Mouse (Mus musculus): ENCODE measurements around the gene Fbxl19. TPM values are rescaled to one million over a fixed set of nuclear protein-coding genes. Genes with fewer than 3 reads are reported as not detected.
A peak's percentile ranks its signal among the peaks of the same experiment; 100 is the strongest.

The Fbxl19 gene
- polyA plus RNA-seq, 1 experiment from 2014 or later = 8.0 TPM

GRCm38 (mm10) chr7:127708207-127709078, 35.9 kb upstream of the Fbxl19 start, which contains the start of gene Bcl7c:
Gene Bcl7c, minus strand, starts transcription at chr7:127708933.
- H3K36me3 ChIP-seq (ENCODE audit: control insufficient read depth, insufficient read depth) = no peaks in the 10 kb centered on the region
- ATAC-seq = peak; percentile 84
- peak within 1 kb of the TSS; percentile 61 for H3K4me2 ChIP-seq (ENCODE audit: low read length)
- peaks cover 33% of the 10 kb centered on the region for H3K4me1 ChIP-seq (replicated peaks; ENCODE audit: control insufficient read depth, insufficient read depth, low read length)
- WGBS = 0% methylated on average over 75 of the region's 90 CpGs
- no peaks in the 10 kb centered on the region for H3K9me3 ChIP-seq (ENCODE audit: control insufficient read depth, low read length)
- peak within 1 kb of the TSS; percentile 77 for H3K4me3 ChIP-seq (replicated peaks; ENCODE audit: low read length)
- H3K27ac ChIP-seq (ENCODE audit: low read length) = peak within 1 kb of the TSS; percentile 91
- peak within 1 kb of the TSS; percentile 87 for H3K9ac ChIP-seq (replicated peaks; ENCODE audit: low read depth, low read length)
- no peaks in the 10 kb centered on the region for H3K27me3 ChIP-seq (replicated peaks; ENCODE audit: control insufficient read depth, insufficient read depth, low read length)

GRCm38 (mm10) chr7:127709261-127709979, 34.9 kb upstream of the Fbxl19 start:
- WGBS = 80% methylated on average over 5 of the region's 5 CpGs
- peak overlapping the region; percentile 91 for H3K27ac ChIP-seq (ENCODE audit: low read length)

GRCm38 (mm10) chr7:127711031-127711430, 33.3 kb upstream of the Fbxl19 start:
- H3K9me3 ChIP-seq (ENCODE audit: control insufficient read depth, low read length) = no peaks in the 10 kb centered on the region
- H3K27me3 ChIP-seq (replicated peaks; ENCODE audit: control insufficient read depth, insufficient read depth, low read length) = no peaks in the 10 kb centered on the region
- H3K27ac ChIP-seq (ENCODE audit: low read length) = no peak overlapping the region
- H3K4me3 ChIP-seq (replicated peaks; ENCODE audit: low read length) = no peak overlapping the region
- no peak for ATAC-seq
- H3K4me2 ChIP-seq (ENCODE audit: low read length) = no peak overlapping the region
- no peaks in the 10 kb centered on the region for H3K36me3 ChIP-seq (ENCODE audit: control insufficient read depth, insufficient read depth)
- 89% methylated on average over 3 of the region's 3 CpGs for WGBS
- H3K4me1 ChIP-seq (replicated peaks; ENCODE audit: control insufficient read depth, insufficient read depth, low read length) = peaks cover 33% of the 10 kb centered on the region
- H3K9ac ChIP-seq (replicated peaks; ENCODE audit: low read depth, low read length) = no peak overlapping the region

More at GRCm38 (mm10) chr7:127709261-127709979, 34.9 kb upstream of the Fbxl19 start:
- H3K36me3 ChIP-seq (ENCODE audit: control insufficient read depth, insufficient read depth) = no peaks in the 10 kb centered on the region
- peaks cover 33% of the 10 kb centered on the region for H3K4me1 ChIP-seq (replicated peaks; ENCODE audit: control insufficient read depth, insufficient read depth, low read length)
- H3K9me3 ChIP-seq (ENCODE audit: control insufficient read depth, low read length) = no peaks in the 10 kb centered on the region
- H3K9ac ChIP-seq (replicated peaks; ENCODE audit: low read depth, low read length) = no peak overlapping the region
- ATAC-seq = no peak
- H3K27me3 ChIP-seq (replicated peaks; ENCODE audit: control insufficient read depth, insufficient read depth, low read length) = no peaks in the 10 kb centered on the region
- H3K4me3 ChIP-seq (replicated peaks; ENCODE audit: low read length) = peak overlapping the region; percentile 77
- peak overlapping the region; percentile 61 for H3K4me2 ChIP-seq (ENCODE audit: low read length)

GRCm38 (mm10) chr7:127711456-127711855, 32.9 kb upstream of the Fbxl19 start:
- ATAC-seq = no peak
- no peak overlapping the region for H3K27ac ChIP-seq (ENCODE audit: low read length)
- no peak overlapping the region for H3K4me3 ChIP-seq (replicated peaks; ENCODE audit: low read length)
- no peak overlapping the region for H3K4me2 ChIP-seq (ENCODE audit: low read length)
- H3K27me3 ChIP-seq (replicated peaks; ENCODE audit: control insufficient read depth, insufficient read depth, low read length) = no peaks in the 10 kb centered on the region
- no peak overlapping the region for H3K9ac ChIP-seq (replicated peaks; ENCODE audit: low read depth, low read length)
- H3K36me3 ChIP-seq (ENCODE audit: control insufficient read depth, insufficient read depth) = no peaks in the 10 kb centered on the region
- 65% methylated on average over 3 of the region's 3 CpGs for WGBS
- H3K4me1 ChIP-seq (replicated peaks; ENCODE audit: control insufficient read depth, insufficient read depth, low read length) = peaks cover 30% of the 10 kb centered on the region
- no peaks in the 10 kb centered on the region for H3K9me3 ChIP-seq (ENCODE audit: control insufficient read depth, low read length)

- Histone ChIP-seq H3K4me3 (replicated peaks; ENCODE audit: low read length) (peak within 1 kb of the TSS; percentile 35), H3K36me3 (ENCODE audit: control insufficient read depth, insufficient read depth) (no peaks in the 10 kb centered on the region), H3K4me1 (replicated peaks; ENCODE audit: control insufficient read depth, insufficient read depth, low read length) (peaks cover 27% of the 10 kb centered on the region), H3K27me3 (replicated peaks; ENCODE audit: control insufficient read depth, insufficient read depth, low read length) (no peaks in the 10 kb centered on the region), H3K27ac (ENCODE audit: low read length) (peak within 1 kb of the TSS; percentile 59; the same call in 1 of the 2 replicates), H3K4me2 (ENCODE audit: low read length) (peak within 1 kb of the TSS; percentile 50), H3K9ac (replicated peaks; ENCODE audit: low read depth, low read length) (peak within 1 kb of the TSS; percentile 16), H3K9me3 (ENCODE audit: control insufficient read depth, low read length) (no peaks in the 10 kb centered on the region)
- whole genome bisulfite sequencing = under 1% methylated on average over 28 of the region's 28 CpGs
- ATAC-seq = peak; percentile 73
These were observed 31.6 kb upstream of the Fbxl19 start, which contains the start of gene Ctf1 for GRCm38 (mm10) chr7:127712461-127713385. Gene Ctf1, plus strand, starts transcription at chr7:127712736.

- Histone ChIP-seq H3K9ac (replicated peaks; ENCODE audit: low read depth, low read length) (no peak overlapping the region), H3K4me2 (ENCODE audit: low read length) (no peak overlapping the region), H3K36me3 (ENCODE audit: control insufficient read depth, insufficient read depth) (no peaks in the 10 kb centered on the region), H3K4me3 (replicated peaks; ENCODE audit: low read length) (no peak overlapping the region), H3K27ac (ENCODE audit: low read length) (no peak overlapping the region), H3K27me3 (replicated peaks; ENCODE audit: control insufficient read depth, insufficient read depth, low read length) (no peaks in the 10 kb centered on the region), H3K4me1 (replicated peaks; ENCODE audit: control insufficient read depth, insufficient read depth, low read length) (peaks cover 16% of the 10 kb centered on the region), H3K9me3 (ENCODE audit: control insufficient read depth, low read length) (no peaks in the 10 kb centered on the region)
- 89% methylated on average over 4 of the region's 4 CpGs for WGBS
- no peak for ATAC-seq
These were observed 29.5 kb upstream of the Fbxl19 start for GRCm38 (mm10) chr7:127714816-127715215.

- 1% methylated on average over 40 of the region's 41 CpGs for WGBS
- Histone ChIP-seq H3K27me3 (replicated peaks; ENCODE audit: control insufficient read depth, insufficient read depth, low read length) (no peaks in the 10 kb centered on the region), H3K36me3 (ENCODE audit: control insufficient read depth, insufficient read depth) (no peaks in the 10 kb centered on the region), H3K4me3 (replicated peaks; ENCODE audit: low read length) (peak overlapping the region; percentile 41), H3K4me1 (replicated peaks; ENCODE audit: control insufficient read depth, insufficient read depth, low read length) (peaks cover 16% of the 10 kb centered on the region), H3K9me3 (ENCODE audit: control insufficient read depth, low read length) (no peaks in the 10 kb centered on the region), H3K4me2 (ENCODE audit: low read length) (peak overlapping the region; percentile 61), H3K27ac (ENCODE audit: low read length) (no peak overlapping the region), H3K9ac (replicated peaks; ENCODE audit: low read depth, low read length) (peak overlapping the region; percentile 59)
- peak; percentile 43 for ATAC-seq
These were observed 27.4 kb upstream of the Fbxl19 start for GRCm38 (mm10) chr7:127716992-127717391.

GRCm38 (mm10) chr7:127718339-127718738, 26.0 kb upstream of the Fbxl19 start:
- no peak overlapping the region for H3K27ac ChIP-seq (ENCODE audit: low read length)
- ATAC-seq = no peak
- no peak overlapping the region for H3K4me2 ChIP-seq (ENCODE audit: low read length)
- H3K9me3 ChIP-seq (ENCODE audit: control insufficient read depth, low read length) = no peaks in the 10 kb centered on the region
- WGBS = 87% methylated on average over 6 of the region's 6 CpGs
- no peaks in the 10 kb centered on the region for H3K36me3 ChIP-seq (ENCODE audit: control insufficient read depth, insufficient read depth)
- H3K4me1 ChIP-seq (replicated peaks; ENCODE audit: control insufficient read depth, insufficient read depth, low read length) = peaks cover 6% of the 10 kb centered on the region
- H3K27me3 ChIP-seq (replicated peaks; ENCODE audit: control insufficient read depth, insufficient read depth, low read length) = no peaks in the 10 kb centered on the region
- no peak overlapping the region for H3K4me3 ChIP-seq (replicated peaks; ENCODE audit: low read length)
- no peak overlapping the region for H3K9ac ChIP-seq (replicated peaks; ENCODE audit: low read depth, low read length)

Measured in forebrain, embryonic 16.5 days (tissue).